Mouse (Mus musculus) MEL-GATA-1-ER (cell line): ENCODE data around the gene Pcdh9.
A peak's percentile ranks its signal among the peaks of the same experiment; 100 is the strongest.

Experiments
- DNase-seq: peaks from one replicate; pipeline ENCODE4 v3.0.0-alpha.2; 2012; ENCODE audit warnings: low read depth; ENCODE audit errors: extremely low read depth

Gene Pcdh9

DNA sequence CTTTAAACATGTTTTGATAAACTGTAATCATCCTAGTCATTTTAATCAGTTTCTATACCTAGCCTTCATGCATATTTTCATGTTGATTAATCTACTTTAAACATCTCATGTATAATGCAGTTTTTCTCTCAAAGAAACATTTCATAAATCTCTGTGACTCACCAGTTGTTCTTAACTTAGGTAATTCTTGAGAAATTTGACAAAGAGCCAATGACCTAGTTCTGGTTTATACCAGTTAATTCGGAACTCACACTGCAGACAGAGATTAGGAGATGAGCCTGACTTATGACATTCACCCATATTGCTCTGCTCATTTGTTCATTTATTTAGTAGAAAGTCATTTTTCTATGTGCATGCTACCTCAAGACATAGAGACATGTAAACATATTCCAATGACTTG lies 328.9 kb downstream of the Pcdh9 start:
- DNase-seq, result no peak

- no peak for DNase-seq
These were observed 336.7 kb downstream of the Pcdh9 start for GRCm38 (mm10) chr14:93553771-93554170.

DNA sequence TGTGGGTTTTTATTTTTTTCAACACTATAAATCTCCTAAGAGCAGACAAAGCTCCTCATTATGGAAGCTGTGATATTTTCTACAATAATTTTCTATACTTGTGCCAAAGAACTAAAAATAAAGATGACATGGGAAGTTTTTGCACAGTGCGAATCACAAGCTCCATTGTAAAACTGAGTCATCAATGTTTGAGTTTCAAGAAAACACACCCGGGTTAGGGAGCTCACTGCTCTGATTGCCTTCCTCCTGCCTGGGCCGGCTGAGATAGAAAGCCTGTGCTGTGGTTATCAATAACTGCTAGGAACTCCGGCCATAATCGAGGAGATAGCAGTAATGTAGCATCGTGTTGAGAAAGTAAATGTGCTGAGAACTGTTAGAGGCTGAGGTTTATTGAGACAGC lies 344.9 kb downstream of the Pcdh9 start:
- no peak for DNase-seq

DNA sequence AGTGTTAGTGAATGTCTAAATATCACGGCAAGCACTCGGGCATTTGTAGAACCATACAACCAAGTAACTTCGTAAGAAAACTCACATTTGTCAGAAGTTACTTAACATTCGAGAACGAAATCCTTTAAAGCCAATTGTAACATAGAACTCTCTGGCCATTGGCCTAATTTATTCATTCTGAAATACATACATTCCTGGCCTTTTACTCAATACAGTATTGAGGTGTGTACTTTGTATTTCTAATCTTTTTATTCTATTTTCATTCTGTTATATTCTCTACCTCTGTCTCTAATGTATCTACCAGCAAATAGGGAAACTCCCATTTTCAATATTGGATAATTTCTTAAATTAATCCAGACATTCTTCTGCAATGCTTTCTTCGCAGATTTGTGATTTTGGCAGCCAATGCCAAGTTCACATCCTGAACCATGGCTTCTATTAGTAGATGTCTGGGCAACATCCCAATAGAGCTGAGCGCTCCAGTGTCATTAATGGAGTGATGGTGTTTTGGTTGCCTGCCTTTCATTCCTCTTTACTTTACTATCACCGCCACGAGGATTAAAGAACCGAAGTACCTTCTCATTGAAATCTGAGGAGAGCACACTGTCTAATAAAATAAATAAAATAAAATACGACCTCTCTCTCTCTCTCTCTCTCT lies 346.4 kb downstream of the Pcdh9 start:
- DNase-seq, result no peak

- no peak for DNase-seq
These were observed 346.9 kb downstream of the Pcdh9 start for GRCm38 (mm10) chr14:93543561-93543960.

GRCm38 (mm10) chr14:93534928-93535327 lies 355.6 kb downstream of the Pcdh9 start:
- DNase-seq, result no peak

DNA sequence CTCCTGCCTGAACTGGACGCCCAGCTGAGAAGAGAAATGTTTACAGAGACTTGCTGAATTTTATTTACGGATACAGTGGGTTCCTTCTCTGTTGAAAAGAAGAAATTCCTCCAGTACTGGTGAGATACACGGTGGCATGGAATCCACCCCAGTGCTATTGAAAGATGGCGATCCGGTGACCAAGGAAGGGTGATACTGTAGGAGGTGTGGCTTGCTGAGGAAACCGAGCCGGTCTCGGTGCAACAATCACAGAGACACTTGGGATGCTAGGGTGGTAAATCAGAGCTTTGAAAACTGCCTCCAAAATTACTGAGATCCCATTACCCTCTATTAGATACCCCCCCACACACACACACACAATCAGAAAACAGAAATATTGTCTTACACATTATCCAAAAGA lies 367.0 kb downstream of the Pcdh9 start:
- DNase-seq, result no peak

- DNase-seq, result no peak
These were observed 370.3 kb downstream of the Pcdh9 start for GRCm38 (mm10) chr14:93520166-93520565.

GRCm38 (mm10) chr14:93516679-93517078 lies 373.8 kb downstream of the Pcdh9 start:
- DNase-seq, result no peak

GRCm38 (mm10) chr14:93506107-93506506 lies 384.4 kb downstream of the Pcdh9 start:
- DNase-seq, result no peak

- DNase-seq, result no peak
These were observed 391.4 kb downstream of the Pcdh9 start for GRCm38 (mm10) chr14:93498813-93499690.

DNA sequence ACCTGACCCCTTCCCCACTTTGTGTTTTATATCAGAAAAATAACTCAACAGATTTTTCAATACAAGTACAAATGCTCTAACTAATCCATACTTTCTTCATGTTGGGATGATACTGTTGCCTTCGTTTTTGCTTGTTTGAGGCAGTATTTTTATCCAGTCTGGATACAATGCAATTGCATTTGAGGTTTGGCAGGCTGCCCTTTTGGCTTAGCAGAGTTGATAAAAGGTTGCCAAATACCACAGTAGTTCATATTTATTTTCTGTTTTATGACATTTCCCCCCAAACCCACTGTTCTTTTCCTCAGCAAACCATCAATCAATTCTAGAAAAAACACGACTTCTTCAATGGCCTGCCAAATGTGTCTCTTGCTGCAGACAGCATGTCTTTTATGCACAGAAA lies 415.5 kb downstream of the Pcdh9 start:
- peak; percentile 9 for DNase-seq

GRCm38 (mm10) chr14:93472494-93472893 lies 418.0 kb downstream of the Pcdh9 start:
- no peak for DNase-seq

DNA sequence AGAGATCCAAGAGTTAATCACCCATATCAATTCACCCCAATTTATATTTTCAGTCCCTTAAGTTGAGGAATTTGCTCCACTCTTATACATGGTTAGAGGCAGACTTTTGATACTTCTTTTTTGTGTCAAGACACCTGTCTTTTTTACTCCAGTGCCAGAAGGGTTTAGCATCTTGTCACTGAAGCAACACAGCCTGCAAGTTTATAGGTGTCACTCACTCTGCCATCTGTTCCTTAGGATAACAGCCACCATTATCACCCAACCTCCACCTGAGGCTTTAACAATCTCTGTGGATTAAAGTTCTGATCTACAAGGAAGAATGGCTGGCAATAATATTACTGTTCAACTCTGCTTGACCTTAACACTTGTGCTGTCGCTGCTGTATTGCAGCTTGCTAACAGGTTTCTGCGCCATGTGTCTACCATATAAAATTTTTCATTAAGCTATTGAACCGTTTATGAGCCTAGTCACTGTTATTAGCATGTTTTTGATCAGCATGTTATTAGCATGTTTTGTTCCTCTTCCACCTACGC lies 427.1 kb downstream of the Pcdh9 start:
- no peak for DNase-seq

DNA sequence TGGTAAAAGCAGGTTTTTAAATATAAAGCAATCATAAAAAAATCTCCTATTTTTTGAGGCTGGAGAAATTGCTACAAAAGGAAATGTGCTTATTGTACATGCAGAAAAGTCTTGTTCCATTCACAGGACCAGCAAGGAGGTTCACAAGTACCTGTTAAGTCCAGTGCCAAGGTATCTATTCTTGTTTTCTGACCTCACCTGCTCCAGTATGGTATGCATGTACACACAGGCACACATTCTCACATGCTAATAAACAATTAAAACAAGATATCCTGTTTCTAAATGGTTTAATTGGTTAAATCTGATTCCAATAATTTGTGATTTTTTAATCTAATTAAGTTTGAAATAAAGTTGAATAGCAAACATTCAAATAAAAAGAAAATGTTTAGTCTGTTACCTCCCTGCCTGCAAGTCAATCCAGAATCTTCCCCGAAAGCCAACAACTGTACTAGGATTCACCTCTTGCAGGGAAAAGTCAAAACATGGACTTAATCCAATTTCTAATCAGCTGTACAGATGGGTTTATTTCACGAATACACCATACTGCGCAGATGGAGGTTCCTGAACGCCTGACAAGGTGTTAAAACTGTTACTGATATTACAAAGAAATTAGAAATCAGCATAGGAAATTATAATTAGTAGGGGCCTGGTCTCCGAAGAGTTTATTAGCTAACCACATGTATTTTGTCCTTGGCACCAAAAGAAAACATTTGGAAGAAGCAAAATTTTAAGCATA lies 439.4 kb downstream of the Pcdh9 start:
- no peak for DNase-seq

DNA sequence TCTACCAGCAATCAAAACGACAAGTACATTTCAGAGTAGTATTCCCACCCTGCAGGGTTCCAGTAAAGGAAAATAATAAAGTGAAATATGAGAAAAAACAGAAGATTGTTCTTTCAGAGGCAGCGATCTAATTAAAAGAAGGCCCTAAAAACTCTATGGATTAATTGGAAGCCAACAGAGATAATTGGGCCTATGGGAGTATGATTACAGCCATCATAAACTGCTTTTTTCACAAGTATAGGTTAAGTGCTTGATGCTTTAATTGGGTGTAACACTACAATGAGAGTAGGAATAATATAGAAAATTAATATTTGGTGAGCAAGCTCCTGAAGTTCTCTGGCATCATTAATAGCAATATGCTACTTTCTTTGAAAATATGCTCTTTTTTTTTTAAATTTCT lies 448.6 kb downstream of the Pcdh9 start:
- no peak for DNase-seq

GRCm38 (mm10) chr14:93437226-93437625 lies 453.3 kb downstream of the Pcdh9 start:
- no peak for DNase-seq

DNA sequence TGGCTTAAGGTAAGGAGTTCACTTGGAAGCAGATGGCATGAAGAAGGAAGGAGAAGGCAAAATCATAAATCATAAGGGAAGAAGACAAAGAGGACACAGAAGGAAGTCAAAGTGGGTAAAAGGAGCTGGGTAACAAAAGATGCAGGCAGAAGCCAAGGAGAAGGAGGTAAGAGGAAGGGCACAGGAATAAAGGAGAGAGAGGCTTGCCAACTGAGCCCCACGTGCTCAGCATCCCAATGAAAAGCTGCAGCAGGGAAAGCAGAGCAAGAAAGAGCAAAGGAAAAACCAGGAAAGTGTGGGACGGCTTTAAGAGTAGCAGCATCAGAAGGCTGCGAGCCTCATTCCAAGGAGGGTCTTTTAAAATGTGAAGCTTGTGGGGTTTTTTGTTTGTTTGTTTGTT lies 473.7 kb downstream of the Pcdh9 start:
- no peak for DNase-seq

DNA sequence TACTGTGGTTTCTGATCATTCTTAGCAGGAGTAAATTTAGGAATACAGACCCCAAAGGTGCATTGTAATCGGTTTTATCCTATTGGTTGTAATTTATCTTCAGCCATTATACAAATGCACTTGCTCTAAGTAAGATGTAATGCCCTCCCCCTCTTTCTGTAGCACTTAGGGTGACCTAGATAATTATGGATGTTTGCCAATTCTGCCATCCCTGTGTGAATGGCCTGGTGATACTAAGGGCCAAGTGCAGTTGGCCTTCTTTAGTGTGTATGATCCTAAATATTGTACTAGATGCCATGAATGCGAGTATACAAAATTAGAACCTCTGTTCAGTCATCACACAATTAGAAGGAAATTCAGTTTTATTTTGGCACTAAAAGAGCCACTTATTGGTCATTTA lies 475.0 kb downstream of the Pcdh9 start:
- no peak for DNase-seq

DNA sequence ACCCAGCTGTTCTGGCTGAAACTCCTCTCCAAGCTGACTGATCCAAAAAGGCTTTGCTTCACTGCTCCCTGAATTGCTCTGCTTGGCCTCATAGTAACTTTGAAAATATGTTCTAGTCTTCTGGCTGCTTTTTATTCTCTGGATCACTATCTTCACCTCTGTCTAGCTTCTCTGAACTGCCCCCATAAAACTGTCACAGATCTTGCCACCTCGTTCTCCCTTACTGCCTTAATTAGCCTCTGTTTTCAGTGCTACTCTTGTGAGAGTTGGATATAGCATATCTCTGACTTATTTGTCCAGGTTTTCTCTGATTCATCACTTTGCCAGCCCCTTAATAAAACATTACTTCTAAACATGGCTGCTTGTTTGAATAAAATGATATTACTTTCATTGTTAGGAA lies 481.2 kb downstream of the Pcdh9 start:
- DNase-seq, result no peak

GRCm38 (mm10) chr14:93407747-93408146 lies 482.7 kb downstream of the Pcdh9 start:
- DNase-seq, result no peak

- DNase-seq, result no peak
These were observed 505.4 kb downstream of the Pcdh9 start for GRCm38 (mm10) chr14:93385090-93385489.
